ENCODE assay signal across 16 mouse cellular contexts in the genomic region with DNA sequence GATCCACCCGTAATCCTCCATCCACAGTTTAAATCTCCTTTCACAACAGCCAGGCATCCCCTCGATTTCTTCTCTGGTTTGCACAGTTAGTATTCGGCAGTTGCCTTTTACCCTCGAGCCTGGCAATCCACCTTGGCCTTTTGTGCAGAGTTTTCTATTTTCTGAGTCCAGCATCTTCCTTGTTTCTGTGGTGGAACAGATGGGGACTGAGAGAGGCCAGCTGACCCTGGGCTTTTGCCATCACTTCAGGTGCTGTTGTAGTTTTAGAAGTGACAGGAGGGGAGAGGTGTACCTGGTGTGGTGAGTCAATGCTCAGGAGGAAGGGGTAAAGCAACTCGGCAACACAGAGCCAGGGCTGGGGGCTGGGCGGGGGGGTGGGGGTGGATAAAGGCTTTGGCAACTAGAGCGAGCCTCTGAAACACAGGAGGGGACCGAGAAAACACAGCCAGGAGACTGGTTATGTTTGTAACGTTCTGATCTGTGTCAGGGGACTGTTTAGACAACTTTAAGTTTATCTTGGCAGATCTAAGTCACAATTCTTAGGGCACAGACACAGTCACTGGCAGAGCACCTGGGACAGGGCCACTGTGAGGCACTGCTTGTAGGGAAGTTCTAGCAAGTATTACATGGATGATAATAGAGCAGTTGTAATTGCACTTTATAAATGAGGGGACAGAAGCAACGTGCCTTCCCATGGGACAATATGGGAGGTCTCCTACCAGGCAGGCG. TPM values are rescaled to one million over a fixed set of nuclear protein-coding genes. Genes with fewer than 3 reads are reported as not detected.
A peak's percentile ranks its signal among the peaks of the same experiment; 100 is the strongest.
DNase-seq lines count a peak whose midpoint lies in the region; ATAC-seq and TF ChIP-seq lines count a peak whose summit lies in the region.
"Had no signal": no experiment of that assay in that cellular context is flagged by ENCODE, and none has a peak within 500 bp of the region (broad histone marks: within the 10 kb centered on the region; RNA-seq: fewer than 3 reads in every experiment).

No protein-coding gene starts in this region.

- no peak for TF ChIP-seq EP300 in liver, embryonic 14.5 days (IDR thresholded peaks at IDR 0.05; ENCODE audit: low read depth)

- no peaks in the 10 kb centered on the region for H3K9me3 ChIP-seq in lung, embryonic 14.5 days (ENCODE audit: low read depth, low read length)
- H3K9me3 ChIP-seq in liver, embryonic 14.5 days (ENCODE audit: control insufficient read depth, low read length), result no peaks in the 10 kb centered on the region
- H3K9me3 ChIP-seq in midbrain, embryonic 11.5 days (ENCODE audit: control insufficient read depth, low read length), result no peaks in the 10 kb centered on the region
- no peaks in the 10 kb centered on the region for H3K9me3 ChIP-seq in heart, embryonic 11.5 days (replicated peaks; ENCODE audit: control insufficient read depth, low read length)

- H3K4me3 ChIP-seq in lung, embryonic 14.5 days (ENCODE audit: low read depth, low read length), result no peak overlapping the region
- H3K4me3 ChIP-seq in liver, embryonic 14.5 days (ENCODE audit: insufficient read depth in 1 of 2, low read depth in 2 of 2, low read length in 2 of 2), result peak overlapping the region; percentile 40 to 47
- H3K4me3 ChIP-seq in midbrain, embryonic 11.5 days (ENCODE audit: low read depth, low read length), result no peak overlapping the region
- H3K4me3 ChIP-seq in heart, embryonic 11.5 days (ENCODE audit: low read depth, low read length), result no peak overlapping the region
- H3K4me3 ChIP-seq: left cerebral cortex, adult 2 months had no signal

- H3K4me1 ChIP-seq in lung, embryonic 14.5 days (ENCODE audit: insufficient read depth), result no peaks in the 10 kb centered on the region
- H3K4me1 ChIP-seq in liver, embryonic 14.5 days (replicated peaks; ENCODE audit: control insufficient read depth in 2 of 2, insufficient read depth in 2 of 2, low read length in 1 of 2), result peaks cover 89 to 94% of the 10 kb centered on the region in 2 experiments
- no peaks in the 10 kb centered on the region for H3K4me1 ChIP-seq in midbrain, embryonic 11.5 days (ENCODE audit: control insufficient read depth, insufficient read depth, low read length)
- peaks cover 3% of the 10 kb centered on the region; the same call in 1 of the 2 replicates for H3K4me1 ChIP-seq in heart, embryonic 11.5 days (ENCODE audit: control insufficient read depth, insufficient read depth, low read length)

- 43% methylated on average over 11 of the region's 11 CpGs for WGBS in lung, embryonic 14.5 days
- 30% methylated on average over 11 of the region's 11 CpGs for WGBS in liver, embryonic 14.5 days (ENCODE audit: insufficient replicate concordance)
- 29% methylated on average over 11 of the region's 11 CpGs for WGBS in midbrain, embryonic 11.5 days
- 49% methylated on average over 11 of the region's 11 CpGs for WGBS in heart, embryonic 11.5 days (ENCODE audit: insufficient replicate concordance)

- H3K9ac ChIP-seq in lung, embryonic 14.5 days, result no peak overlapping the region
- peak overlapping the region; percentile 71 for H3K9ac ChIP-seq in liver, embryonic 14.5 days (replicated peaks)
- no peak overlapping the region for H3K9ac ChIP-seq in midbrain, embryonic 11.5 days (ENCODE audit: low read length)
- H3K9ac ChIP-seq in heart, embryonic 11.5 days (ENCODE audit: low read depth, low read length), result no peak overlapping the region
- H3K9ac ChIP-seq: hindbrain, embryonic 14.5 days had no signal

- H3K36me3 ChIP-seq in lung, embryonic 14.5 days (ENCODE audit: insufficient read depth), result no peaks in the 10 kb centered on the region
- H3K36me3 ChIP-seq in liver, embryonic 14.5 days (replicated peaks; ENCODE audit: control insufficient read depth, insufficient read depth, low read depth), result peaks cover 68% of the 10 kb centered on the region
- H3K36me3 ChIP-seq in midbrain, embryonic 11.5 days (ENCODE audit: control insufficient read depth, insufficient read depth, low read length), result no peaks in the 10 kb centered on the region
- H3K36me3 ChIP-seq in heart, embryonic 11.5 days (ENCODE audit: control insufficient read depth, insufficient read depth, low read length), result no peaks in the 10 kb centered on the region

- no peaks in the 10 kb centered on the region for H3K27me3 ChIP-seq in lung, embryonic 14.5 days (ENCODE audit: insufficient read depth, low read length)
- no peaks in the 10 kb centered on the region for H3K27me3 ChIP-seq in liver, embryonic 14.5 days (ENCODE audit: control insufficient read depth, insufficient read depth, low read length)
- no peaks in the 10 kb centered on the region; the same call in 1 of the 2 replicates for H3K27me3 ChIP-seq in midbrain, embryonic 11.5 days (ENCODE audit: control insufficient read depth, insufficient read depth, low read length)
- H3K27me3 ChIP-seq in heart, embryonic 11.5 days (ENCODE audit: control insufficient read depth, insufficient read depth, low read length), result no peaks in the 10 kb centered on the region

- peak overlapping the region; percentile 63 for H3K27ac ChIP-seq in lung, embryonic 14.5 days (ENCODE audit: low read depth)
- peak overlapping the region; percentile 96 for H3K27ac ChIP-seq in liver, embryonic 14.5 days
- no peak overlapping the region for H3K27ac ChIP-seq in midbrain, embryonic 11.5 days (ENCODE audit: low read depth, low read length)
- no peak overlapping the region for H3K27ac ChIP-seq in heart, embryonic 11.5 days (ENCODE audit: low read depth, low read length)
- H3K27ac ChIP-seq: hindbrain, embryonic 14.5 days; left cerebral cortex, adult 2 months had no signal

- no peak overlapping the region; the same call in 1 of the 2 replicates for H3K4me2 ChIP-seq in lung, embryonic 14.5 days
- H3K4me2 ChIP-seq in liver, embryonic 14.5 days (ENCODE audit: low read depth), result peak overlapping the region; percentile 80
- no peak overlapping the region for H3K4me2 ChIP-seq in midbrain, embryonic 11.5 days
- no peak overlapping the region for H3K4me2 ChIP-seq in heart, embryonic 11.5 days
- H3K4me2 ChIP-seq: hindbrain, embryonic 14.5 days had no signal

- no peak for TF ChIP-seq CTCF in lung, embryonic 14.5 days (IDR thresholded peaks at IDR 0.05; ENCODE audit: low read depth)
- no peak for TF ChIP-seq CTCF in liver, embryonic 14.5 days (IDR thresholded peaks at IDR 0.05; ENCODE audit: low read depth)

- DNase-seq in lung, embryonic 14.5 days, result no peak
- no peak for DNase-seq in lung, adult 18-20 months
- DNase-seq in brain, adult 2 months (ENCODE audit: low read depth, low spot score), result peak; percentile 93
- peak; percentile 64 to 81 for DNase-seq in cerebellum, postnatal 14 days
- DNase-seq in liver, embryonic 14.5 days (ENCODE audit: low read depth in 3 of 3, low spot score in 3 of 3), result no peak
- DNase-seq in midbrain, embryonic 11.5 days (ENCODE audit: low spot score, missing footprints), result no peak
- DNase-seq in thymus, adult 18-20 months, result no peak
- DNase-seq: kidney, adult 8-10 months had no signal

- ATAC-seq in lung, embryonic 14.5 days (ENCODE audit: insufficient read depth), result no peak
- ATAC-seq in liver, embryonic 14.5 days (ENCODE audit: insufficient read depth), result peak; percentile 21; the same call in 1 of the 2 replicates
- ATAC-seq in midbrain, embryonic 11.5 days (ENCODE audit: low FRiP score), result no peak
- ATAC-seq in heart, embryonic 11.5 days (replicated peaks; ENCODE audit: insufficient number of reproducible peaks, low FRiP score, low TSS enrichment), result no peak

RNA-seq across cellular contexts. Expression of a gene that starts 8.5 kb away (rescaled TPM):
- 30.6 and 33.3 TPM in 2 replicates for polyA plus RNA-seq in lung, embryonic 14.5 days (2014; fragmentation: Nextera tagmentation; extraction: Ambion mirVana)
- polyA plus RNA-seq in liver, embryonic 14.5 days (2012; rRNA removed), result 68.4 and 77.0 TPM in 2 replicates
- 149 and 166 TPM in 2 replicates for polyA plus RNA-seq in liver, embryonic 14.5 days (2014; fragmentation: Nextera tagmentation; extraction: Ambion mirVana)
- polyA plus RNA-seq in midbrain, embryonic 11.5 days (2014; fragmentation: Nextera tagmentation; extraction: Ambion mirVana), result 15.3 and 15.4 TPM in 2 replicates
- polyA plus RNA-seq in heart, embryonic 11.5 days (2014; fragmentation: Nextera tagmentation; extraction: Ambion mirVana), result 39.6 and 46.1 TPM in 2 replicates

RNA-seq across cellular contexts. Expression of a gene that starts 39.3 kb away (rescaled TPM):
- polyA plus RNA-seq in lung, embryonic 14.5 days (2014; fragmentation: Nextera tagmentation; extraction: Ambion mirVana), result not detected in 2 replicates
- polyA plus RNA-seq in liver, embryonic 14.5 days (2012; rRNA removed), result not detected in 2 replicates
- polyA plus RNA-seq in liver, embryonic 14.5 days (2014; fragmentation: Nextera tagmentation; extraction: Ambion mirVana), result not detected in 2 replicates
- polyA plus RNA-seq in midbrain, embryonic 11.5 days (2014; fragmentation: Nextera tagmentation; extraction: Ambion mirVana), result not detected in 2 replicates
- polyA plus RNA-seq in heart, embryonic 11.5 days (2014; fragmentation: Nextera tagmentation; extraction: Ambion mirVana), result not detected in 2 replicates
- polyA plus RNA-seq: brain, embryonic 14.5 days; C2C12; heart, embryonic 16.5 days; hindbrain, embryonic 14.5 days; limb, embryonic 14.5 days; neural tube, embryonic 14.5 days had no signal

Comparison
In these comparisons a context has a peak if more than half of its experiments do, and no peak if none do; other contexts are left out.
1. DNase-seq: peak in brain, adult 2 months (single experiment) and cerebellum, postnatal 14 days (2 of 2); none in lung, embryonic 14.5 days (single experiment), lung, adult 18-20 months (0 of 2), liver, embryonic 14.5 days (0 of 3), midbrain, embryonic 11.5 days (single experiment) and thymus, adult 18-20 months (0 of 2).
2. H3K27ac ChIP-seq: peak in lung, embryonic 14.5 days (single experiment) and liver, embryonic 14.5 days (single experiment); none in midbrain, embryonic 11.5 days (single experiment) and heart, embryonic 11.5 days (single experiment).
3. H3K4me3 ChIP-seq: peak in liver, embryonic 14.5 days (2 of 2); none in lung, embryonic 14.5 days (single experiment), midbrain, embryonic 11.5 days (single experiment) and heart, embryonic 11.5 days (single experiment).